Mouse (Mus musculus) frontal cortex, postnatal 36 days (tissue): ENCODE measurements around the gene Zfp689.
A peak's percentile ranks its signal among the peaks of the same experiment; 100 is the strongest.
"Not testable (repeated sequence)": the region's sequence is repeated elsewhere in the genome, so short reads cannot be mapped to it uniquely, and the experiment has no call there.

ENCODE experiments used
- DNase-seq, 2 experiments: peaks; one replicate each; pipeline ENCODE4 v3.0.0; 2022; ENCODE audit warnings: low spot score in 2 of 2

Zfp689 gene

GRCm38 (mm10) chr7:127470743-127471645 is 22.0 kb upstream of the Zfp689 start:
- DNase-seq: peak; percentile 91 to 97

- no peak for DNase-seq
These were observed 21.2 kb upstream of the Zfp689 start for GRCm38 (mm10) chr7:127470011-127470715.

GRCm38 (mm10) chr7:127466606-127467005 is 17.6 kb upstream of the Zfp689 start:
- DNase-seq: no peak

GRCm38 (mm10) chr7:127465670-127466069 is 16.7 kb upstream of the Zfp689 start:
- not testable (repeated sequence) for DNase-seq

- no peak for DNase-seq
These were observed 16.2 kb upstream of the Zfp689 start for GRCm38 (mm10) chr7:127465191-127465590.

GRCm38 (mm10) chr7:127459311-127459710 is 10.4 kb upstream of the Zfp689 start, which contains the start of gene Prr14:
Prr14 (plus strand) TSS chr7:127459611.
- DNase-seq: not testable (repeated sequence)

GRCm38 (mm10) chr7:127458371-127459122 is 9.6 kb upstream of the Zfp689 start:
- DNase-seq: not testable (repeated sequence)

- DNase-seq: no peak
These were observed 5.9 kb upstream of the Zfp689 start for GRCm38 (mm10) chr7:127454905-127455304.

- no peak for DNase-seq
These were observed 4.1 kb upstream of the Zfp689 start for GRCm38 (mm10) chr7:127453056-127453455.

GRCm38 (mm10) chr7:127449966-127450365 is 1.0 kb upstream of the Zfp689 start:
- no peak for DNase-seq

GRCm38 (mm10) chr7:127443976-127444375 is 5.0 kb downstream of the Zfp689 start:
- no peak for DNase-seq

- DNase-seq: no peak
These were observed 11.2 kb downstream of the Zfp689 start for GRCm38 (mm10) chr7:127437724-127438123.

GRCm38 (mm10) chr7:127435206-127435605 is 13.8 kb downstream of the Zfp689 start:
- no peak for DNase-seq

GRCm38 (mm10) chr7:127426354-127426753 is 22.6 kb downstream of the Zfp689 start:
- no peak for DNase-seq

- no peak for DNase-seq
These were observed 23.0 kb downstream of the Zfp689 start for GRCm38 (mm10) chr7:127425911-127426310.

- no peak for DNase-seq
These were observed 23.7 kb downstream of the Zfp689 start for GRCm38 (mm10) chr7:127425291-127425690.

GRCm38 (mm10) chr7:127422247-127422646 is 26.7 kb downstream of the Zfp689 start:
- peak; percentile 42 to 43 for DNase-seq

GRCm38 (mm10) chr7:127421388-127422191 is 27.4 kb downstream of the Zfp689 start, which contains the start of gene Zfp688:
Zfp688 (minus strand) TSS chr7:127422068.
- DNase-seq: peak; percentile 91 to 92

- DNase-seq: no peak
These were observed 37.5 kb downstream of the Zfp689 start for GRCm38 (mm10) chr7:127411418-127411817.

GRCm38 (mm10) chr7:127406002-127406987 is 42.7 kb downstream of the Zfp689 start, which contains the start of gene Zfp764:
Zfp764 (minus strand) TSS chr7:127406822.
- peak; percentile 70 to 89 for DNase-seq
